Mouse (Mus musculus) thymus, postnatal 4 days (tissue): ENCODE data around the gene Crat.
A peak's percentile ranks its signal among the peaks of the same experiment; 100 is the strongest.

Experiments used
- DNase-seq: peaks from one replicate; pipeline ENCODE4 v3.0.0; 2021

The Crat gene

DNA sequence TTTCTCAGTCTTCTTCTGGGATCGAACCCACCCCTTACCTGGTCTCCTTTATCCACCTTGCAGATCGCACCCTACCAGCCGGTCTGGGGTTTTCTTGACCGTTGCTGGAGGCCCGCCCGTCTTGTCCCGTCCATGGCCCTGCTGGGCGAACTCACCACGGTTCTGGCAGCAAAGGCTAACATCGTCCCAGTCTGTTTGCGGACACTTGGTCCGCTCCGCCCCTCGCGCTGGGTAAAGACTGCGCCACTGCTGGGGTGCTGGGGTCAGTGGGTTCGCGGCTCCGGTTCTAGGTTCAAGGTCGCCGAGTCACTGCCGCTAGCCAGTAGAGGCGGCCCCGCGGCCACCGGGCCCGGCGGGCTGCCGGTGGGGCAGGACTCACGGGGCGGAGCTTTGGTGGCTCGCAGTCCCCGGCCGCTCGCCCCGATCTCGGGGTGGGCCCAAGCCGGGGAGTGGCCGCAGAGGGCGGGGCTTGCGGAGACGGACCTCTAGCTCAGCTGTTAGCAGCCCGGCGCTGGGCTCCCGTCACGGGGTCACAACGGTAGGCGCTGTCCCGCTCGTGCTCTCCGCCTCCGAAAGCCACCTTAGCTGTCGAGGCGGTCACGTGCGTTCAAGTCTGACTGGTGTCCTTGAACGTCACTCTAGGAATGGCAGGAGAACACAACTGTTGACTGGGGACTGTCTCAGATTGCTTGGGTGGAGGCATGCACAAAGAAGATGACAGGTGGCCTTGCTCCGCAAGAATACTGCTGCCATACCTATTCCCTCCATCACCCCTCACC, at the start of gene Crat:
Gene Crat (minus strand): TSS at position 657 of the 779 bp plus-strand sequence.
- peak; percentile 76 for DNase-seq

DNA sequence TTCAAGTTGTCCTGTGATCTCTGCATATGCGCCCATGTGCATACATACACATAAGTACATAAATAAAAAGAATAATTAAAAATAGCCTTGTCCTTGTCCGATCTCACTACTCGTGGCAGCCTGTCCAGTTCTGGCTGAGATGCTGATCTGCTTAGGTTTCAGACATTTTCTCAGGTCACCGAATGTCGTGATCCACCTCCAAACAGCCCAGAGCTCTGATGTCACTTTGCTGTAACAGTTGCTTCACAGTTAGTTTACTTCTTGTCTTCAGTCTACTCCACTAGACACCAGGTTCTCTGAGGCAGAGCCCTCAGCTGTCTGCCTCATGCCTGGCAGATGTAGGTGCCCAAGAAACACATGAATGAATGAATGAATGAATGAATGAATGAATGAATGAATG, 48.8 kb upstream of the Crat start:
- no peak for DNase-seq

DNA sequence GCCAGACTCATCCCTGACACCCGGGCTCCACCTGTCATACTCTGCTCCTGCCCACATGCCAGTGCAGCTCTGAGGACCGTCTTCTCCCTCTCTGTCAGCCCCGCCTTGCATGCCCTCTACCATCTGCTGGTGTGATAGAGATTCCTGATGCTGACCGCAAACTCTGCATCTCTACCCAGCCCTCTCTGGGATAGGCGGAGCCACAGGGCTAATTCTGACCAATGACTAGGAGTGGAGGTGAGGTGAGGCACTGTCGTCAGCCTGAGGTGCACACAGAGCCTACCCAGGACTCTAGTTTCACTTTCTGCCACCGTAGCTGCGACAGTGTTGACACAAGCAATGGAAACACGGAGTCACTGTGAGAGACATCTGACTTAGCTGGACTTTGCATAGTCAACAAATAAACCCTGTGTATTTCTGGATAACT, 48.3 kb upstream of the Crat start:
- peak; percentile 66 for DNase-seq

DNA sequence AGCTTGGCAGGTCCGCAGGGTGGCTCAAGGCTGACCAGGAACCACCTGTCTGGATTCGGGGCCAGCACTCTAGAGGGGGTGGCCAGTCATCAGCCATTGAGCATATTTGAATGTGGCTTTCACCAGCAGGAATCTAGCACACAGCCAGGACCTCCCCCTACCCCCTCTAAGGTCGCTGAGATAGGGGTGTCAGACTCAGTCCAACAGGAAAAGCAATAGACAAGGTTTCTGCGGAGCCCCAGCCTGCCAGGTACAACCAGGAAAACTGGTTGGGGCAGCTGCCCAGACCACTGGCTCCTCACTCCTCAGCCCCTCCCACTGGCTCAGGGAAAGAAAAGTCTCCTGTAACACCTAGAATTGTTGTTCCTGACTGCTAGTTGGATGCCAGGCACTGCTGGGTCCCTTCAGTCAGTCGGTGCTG, 47.7 kb upstream of the Crat start:
- DNase-seq = peak; percentile 15

DNA sequence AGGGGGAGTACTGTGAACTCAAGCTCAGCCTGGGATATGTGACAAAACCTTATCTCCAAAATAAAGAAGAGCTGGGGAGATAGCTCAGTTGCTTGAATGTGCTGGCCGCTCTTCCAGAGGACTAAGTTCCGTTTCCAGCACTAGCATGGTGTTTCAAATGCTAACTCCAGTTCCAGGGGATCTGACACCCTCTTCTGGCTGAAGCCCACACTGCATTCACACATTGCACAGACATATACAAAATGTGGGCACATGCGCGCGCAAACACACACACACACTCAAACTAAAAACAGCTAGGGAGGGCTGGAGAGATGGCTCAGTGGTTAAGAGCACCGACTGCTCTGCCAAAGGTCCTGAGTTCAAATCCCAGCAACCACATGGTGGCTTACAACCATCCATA, 43.6 kb upstream of the Crat start:
- no peak for DNase-seq

DNA sequence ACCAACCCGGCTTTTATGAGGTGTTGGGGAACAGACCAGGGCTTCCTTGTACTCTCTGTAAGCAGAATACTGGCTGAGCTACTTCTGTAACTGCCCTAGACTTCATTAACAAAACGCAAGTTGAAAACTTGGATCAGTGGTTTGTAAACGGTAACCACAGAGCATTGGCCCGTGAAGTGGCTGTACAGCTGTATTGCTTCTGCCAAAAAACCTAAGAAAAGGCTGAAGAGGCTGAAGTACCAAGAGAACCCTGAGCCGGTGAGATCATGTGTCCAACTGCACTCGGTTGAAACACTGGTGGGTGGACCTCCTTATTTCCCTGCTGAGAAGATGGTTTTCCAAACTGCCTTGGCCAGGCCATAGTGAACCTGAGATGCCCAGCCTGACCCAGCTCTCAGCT, 42.7 kb upstream of the Crat start:
- no peak for DNase-seq

DNA sequence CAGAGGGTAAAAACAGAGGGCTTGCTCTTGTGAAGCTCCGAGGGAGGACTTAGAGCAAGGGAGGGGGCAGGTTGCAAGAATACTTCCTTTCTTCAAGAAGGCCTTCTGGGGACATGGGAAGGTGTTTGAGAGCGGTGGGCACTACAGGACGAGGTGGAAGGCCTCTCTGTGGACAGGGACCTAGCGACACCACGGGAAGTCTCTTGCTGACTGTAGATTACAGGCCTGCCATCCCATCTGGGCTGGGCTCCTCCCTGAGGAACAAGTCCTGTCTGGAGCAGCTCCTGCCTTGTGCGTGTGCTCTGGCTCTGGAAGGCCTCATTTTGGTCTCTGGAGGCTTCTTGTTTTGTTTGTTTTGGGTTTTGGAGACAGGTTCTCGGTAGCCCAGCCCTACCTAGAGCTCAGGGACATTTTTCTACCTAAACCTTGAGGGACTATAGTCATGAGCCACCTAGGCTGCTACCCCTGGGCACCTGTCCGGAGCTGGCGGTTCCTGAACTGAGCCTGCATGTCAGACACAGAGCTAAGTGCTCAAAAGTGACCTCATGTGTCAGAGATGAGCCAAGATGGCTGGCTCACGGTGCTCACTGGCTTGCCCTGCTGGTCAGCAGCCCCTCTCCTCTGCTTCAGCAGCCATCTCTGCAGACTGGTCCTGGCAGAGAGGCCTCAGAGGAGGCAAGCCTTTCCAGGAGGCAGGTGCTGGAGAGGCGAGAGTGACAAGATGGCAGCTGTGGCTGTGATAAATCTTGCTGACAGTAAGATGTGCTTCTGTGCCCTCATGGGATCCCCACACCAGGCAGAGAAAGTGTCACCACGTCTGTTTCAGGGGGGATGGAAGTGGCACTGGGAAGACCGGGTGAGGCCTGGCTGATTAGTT, 40.7 kb upstream of the Crat start:
- DNase-seq = no peak

DNA sequence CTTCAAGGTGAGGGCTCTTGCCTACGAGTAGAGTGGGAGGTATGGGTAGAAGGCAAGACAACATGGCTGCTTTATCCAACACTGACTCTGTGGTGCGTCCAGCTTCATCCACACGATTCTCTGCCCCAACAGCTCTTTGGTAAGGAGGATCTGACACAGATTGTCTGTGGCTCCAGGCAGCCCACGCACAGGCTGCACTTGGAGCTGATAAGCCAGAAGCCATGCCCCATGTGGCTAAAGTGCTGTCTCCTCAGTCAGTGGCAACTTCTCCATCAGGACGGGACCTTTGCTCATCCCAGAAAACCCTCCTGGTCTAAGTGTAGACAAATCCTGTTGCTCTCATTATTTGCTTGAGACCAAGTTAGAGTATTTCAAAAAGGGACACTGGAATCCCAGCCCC, 39.0 kb upstream of the Crat start:
- no peak for DNase-seq

DNA sequence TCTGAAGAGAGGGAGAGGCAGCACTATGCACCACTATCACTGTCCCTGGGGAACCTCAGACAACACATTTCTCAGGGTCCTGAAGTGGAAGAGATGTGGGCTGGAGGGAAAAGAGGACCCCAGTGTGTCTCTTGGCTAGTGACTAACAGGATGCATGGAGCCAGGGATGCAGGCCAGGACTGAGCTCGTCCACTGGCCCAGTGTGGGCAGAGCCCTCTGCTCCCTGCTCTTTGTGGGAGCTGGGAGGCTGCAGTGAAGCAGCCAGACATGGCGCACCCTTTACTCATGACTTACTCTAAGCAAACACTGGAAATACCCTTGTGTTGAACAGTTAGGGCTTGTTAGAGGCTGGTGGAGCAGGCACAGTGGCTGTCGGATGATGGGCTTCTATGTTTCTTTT, 38.0 kb upstream of the Crat start:
- no peak for DNase-seq

DNA sequence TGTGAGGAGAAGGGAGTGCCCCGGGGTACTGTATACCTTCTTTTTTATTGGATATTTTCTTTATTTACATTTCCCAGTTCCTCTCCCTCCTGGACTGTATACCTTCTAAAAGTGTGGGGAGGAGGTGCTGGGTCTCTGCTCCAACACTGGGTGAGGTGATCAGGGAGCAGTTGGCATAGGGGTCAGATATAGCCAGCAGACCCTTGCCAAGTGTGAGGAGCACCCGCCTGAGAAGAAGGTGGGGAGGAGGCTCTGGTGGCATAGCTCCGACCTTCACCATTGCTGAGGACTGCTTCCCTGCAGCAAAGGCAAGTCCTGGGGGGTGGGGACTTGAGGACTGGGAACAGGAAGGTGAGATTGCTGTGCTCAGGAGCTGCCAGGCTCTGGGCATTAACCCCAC, 35.9 kb upstream of the Crat start:
- no peak for DNase-seq

DNA sequence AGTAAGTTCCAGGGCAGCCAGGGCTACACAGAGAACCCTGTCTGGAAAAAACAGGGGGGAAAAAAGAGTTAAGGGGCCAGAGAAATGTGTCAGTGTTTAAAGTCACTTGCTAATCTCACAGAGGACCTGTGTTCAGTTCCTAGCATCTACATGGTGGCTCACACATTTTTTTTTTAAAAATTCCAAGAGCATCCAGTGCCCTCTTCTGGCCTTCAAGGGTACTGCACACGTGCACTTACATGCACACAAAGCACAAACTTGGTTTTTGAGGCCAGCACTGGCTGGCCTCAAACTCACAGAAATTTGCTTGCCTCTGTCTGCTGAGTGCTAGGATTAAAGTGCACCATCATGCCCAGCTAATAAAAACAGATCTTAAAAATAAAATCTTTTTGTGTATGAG, 34.9 kb upstream of the Crat start:
- peak; percentile 55 for DNase-seq

DNA sequence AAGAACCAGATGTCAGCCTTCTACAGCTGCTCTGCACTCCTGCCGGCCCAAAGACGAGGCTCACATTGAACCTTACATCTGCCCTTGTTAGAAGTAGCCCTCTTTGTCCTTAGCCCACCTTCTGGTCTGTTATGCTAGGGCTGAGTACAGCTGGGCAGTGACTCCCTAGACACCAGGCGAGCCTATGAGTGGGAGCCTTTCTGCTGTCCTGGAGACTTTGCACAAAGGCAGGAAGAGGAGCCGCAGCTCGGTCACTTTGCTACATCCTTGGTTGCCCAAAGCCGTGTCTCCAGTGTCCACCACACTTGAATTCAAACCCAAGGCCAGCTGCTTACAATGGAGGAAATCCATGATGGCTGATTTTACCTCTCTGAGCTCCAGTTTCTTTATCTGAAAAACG, 32.8 kb upstream of the Crat start:
- no peak for DNase-seq

DNA sequence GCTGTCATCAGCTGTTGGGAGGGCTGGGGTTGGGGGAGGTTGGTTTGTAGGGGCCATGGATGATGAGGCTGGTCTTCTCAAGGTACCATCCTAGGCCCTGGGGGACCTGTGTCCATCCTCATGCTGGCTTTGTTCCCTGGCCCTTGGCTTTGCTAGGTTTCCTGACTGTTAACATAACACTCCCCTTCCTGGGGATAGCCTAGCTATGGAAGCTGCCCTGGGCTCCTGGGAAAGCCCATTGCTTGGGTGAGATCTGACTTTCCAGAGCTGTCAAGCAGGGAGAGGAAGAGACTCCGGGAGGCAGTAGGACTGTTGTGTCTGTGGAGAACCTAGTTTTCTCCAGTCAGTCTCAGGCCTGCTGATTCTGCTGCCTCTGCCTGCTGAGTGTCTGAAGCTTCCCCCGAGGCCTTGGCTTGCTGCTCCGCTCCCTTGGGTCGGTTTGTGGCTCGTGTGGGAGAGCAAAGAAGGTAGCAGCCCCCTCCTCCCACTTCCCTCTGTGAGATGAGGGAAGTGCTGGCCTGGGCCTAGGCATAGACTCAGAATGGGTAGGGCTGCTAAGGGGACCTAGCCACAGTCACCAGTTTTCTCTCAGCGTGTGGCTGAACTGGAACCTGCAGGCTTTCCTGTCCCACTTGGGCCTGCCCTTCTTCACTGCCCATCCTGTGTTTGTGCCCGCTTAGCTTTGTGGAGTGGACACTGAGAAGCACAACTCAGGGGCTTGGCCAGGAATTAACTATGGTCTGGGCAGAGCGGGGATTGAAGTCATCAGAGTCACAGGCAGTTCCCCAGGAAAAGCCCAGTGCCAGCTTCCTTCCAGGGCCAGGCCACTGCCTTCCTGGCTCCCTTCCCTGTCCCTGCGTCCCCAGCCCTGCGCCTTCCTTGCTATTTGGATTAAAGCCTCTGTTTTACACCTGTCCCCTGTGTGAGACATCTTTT, 31.5 kb upstream of the Crat start:
- DNase-seq = no peak

DNA sequence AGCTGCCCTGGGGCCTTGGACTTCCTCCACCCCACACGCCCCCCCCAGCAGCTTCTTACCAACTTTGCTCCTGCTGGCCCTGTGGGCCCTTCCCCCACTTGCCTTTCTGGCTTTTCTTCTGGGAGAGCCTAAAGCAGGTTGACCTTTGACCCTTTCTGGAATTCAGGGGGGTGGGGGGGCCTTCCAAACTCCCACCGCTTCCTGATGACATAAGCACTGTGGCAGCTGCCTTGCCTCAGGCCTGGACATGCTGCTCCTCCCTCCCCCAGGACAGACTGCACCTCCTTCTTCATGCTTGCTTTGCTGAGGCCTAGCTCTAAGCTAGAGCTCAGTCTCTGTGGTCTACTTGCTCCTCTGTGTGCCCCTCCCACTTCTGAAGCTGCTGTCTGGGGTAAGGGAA, 29.7 kb upstream of the Crat start:
- no peak for DNase-seq

DNA sequence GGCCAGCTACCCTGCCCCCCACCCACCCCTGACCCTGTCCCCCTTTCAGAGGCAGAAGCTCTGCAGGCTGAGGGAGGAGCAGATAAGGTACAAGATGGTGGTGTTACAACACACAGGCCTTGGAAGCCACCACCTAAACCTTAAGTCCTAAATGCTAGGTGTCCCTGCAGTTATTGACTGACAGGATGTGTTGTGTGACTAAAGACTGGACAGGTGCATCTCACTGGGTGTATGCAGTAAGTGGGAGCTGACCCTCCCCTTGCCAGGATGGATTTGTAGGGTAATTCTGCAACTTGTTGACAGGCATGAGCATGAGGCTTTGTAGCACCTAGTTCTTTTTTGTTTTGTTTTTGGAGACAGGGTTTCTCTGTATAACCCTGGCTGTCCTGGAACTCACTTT, 28.8 kb upstream of the Crat start:
- no peak for DNase-seq

DNA sequence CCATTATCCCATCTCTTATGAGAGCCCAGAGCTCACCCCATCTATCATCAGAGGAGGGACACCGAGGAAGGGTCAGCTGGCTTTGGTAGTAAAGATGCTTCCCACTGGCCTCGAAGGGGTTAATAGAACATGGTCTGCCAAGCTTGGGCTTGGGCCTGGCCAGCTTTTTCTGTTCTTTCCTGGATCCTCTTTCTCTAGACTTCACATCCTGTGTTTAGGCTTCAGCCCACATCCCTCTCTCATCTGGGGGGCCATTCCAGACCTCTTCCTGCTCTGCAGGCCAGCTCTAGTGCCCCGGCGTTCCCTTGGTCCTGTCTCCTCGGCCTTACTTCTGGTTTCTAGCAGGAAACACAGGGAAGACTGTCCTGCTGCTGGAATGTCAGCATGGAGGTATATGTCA, 28.4 kb upstream of the Crat start:
- DNase-seq = no peak

DNA sequence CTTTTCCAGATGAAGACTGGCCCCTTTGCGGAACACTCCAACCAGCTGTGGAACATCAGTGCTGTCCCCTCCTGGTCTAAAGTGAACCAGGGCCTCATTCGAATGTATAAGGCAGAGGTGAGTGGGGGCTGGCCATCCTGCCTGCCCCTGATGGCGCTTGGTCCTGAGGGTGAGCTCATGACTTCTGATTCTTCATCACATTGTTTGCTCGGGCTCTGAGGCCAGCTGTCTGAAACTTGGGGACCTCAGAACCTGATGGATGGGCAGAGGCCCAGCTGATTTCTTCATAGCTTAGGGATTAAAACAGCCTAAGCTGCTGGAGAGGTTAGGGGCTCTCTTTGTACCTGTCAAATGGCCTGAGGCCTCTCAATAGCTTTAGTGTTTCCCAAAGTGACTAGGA, 27.7 kb upstream of the Crat start:
- no peak for DNase-seq

DNA sequence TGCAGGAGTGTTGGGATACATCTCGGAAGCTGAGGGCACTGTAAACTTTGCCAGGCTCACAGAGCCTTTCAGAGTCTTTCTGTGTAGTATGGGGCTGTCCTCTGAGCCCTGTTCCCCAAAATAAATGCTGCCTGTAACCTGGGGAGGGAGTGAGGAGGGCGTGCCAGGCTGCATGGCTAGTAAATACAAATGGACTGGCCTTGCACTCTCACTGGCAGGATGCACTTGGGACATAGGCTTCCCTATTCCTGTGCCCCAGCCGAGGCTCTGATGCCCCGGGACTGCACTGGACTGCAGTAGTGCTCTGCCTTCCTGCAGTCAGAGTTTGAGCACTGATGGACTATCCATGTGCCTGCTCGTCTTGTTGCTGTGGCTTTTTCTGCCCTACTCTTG, 26.9 kb upstream of the Crat start:
- no peak for DNase-seq

DNA sequence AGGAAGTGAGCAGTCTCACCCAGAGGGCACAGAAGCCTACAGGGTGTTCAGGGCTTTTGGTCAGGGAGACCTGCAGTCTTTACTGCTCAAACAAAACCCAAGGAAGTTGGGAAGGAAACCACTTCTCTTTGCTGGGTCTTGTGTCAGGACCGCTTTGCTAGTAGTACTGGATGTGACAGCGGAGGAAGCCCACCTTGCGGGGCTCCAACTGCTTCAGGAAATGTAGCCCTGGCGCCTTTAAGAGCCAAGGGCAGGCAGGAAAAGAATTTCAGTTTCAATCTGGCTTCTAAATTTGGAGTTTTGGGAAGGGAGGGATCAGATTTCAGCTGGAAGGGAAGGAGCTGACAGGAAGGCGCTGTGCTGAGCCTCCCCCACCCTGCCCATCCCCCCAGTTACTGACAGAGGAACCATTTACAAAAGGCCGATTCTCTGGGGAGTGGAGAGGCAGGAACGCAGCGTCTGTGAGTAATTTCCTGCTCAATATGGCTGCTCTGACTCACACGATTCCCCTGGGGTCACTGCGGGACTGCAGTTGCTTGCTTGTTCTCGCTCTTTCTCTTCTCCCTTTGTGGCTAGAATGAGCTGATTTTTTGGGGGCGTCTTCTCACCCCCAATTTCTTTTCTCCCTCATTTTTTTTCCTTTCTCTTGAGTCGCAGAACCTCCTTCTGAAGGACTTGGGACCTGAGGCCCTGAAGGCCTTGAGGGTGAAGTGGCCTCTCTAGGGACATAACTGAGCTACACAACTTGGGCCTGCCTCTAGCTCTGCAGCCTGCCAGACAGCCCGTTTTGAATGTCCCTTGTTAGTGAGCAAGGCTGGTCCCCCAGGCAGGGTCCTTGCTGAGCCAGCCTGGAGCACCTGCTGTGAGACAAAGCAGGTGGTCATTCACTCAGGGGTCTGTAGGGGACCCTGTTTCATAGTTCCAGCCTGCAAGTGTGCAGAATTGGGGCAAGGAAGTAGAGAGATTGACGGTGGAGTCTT, 26.2 kb upstream of the Crat start:
- DNase-seq = peak; percentile 53

DNA sequence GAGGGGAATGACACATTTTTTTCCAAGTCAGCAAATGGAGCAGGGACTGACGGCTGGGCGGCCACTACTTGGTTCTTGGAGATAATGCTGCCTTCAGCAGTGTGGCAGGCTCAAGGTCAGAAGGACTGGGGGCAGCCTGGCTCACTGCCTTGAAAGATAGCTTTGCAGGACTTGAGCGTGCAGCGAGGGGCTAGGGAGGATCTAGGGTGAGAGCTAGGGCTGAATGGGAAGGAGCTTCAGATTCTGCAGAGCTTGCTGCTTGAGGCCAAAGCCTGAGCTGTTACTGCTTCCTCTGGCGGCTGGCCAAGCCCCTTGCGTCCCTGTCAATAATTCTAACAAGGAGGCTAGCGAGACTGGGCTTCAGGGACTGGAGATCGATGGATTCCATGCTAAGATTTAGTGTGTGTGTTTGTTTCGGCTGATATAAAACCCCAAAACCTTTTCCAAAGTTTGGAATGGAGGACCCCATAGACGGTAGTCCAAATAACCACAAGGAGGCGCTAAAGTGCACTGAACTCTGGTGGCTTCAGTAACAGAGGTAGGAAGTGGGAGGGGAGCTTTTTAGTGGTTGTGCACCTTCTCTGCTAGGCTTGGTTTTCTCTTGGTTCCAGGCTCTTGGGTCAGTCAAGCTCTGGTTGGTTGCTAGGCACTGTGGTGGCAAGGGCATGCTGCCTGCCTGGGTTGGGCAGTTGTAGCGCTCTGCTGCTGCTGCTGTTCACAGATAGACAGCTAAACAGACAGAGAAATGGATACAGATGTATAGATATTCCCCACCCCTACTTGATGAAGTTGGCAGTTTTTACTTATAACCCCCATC, 25.3 kb upstream of the Crat start:
- peak; percentile 69 for DNase-seq

DNA sequence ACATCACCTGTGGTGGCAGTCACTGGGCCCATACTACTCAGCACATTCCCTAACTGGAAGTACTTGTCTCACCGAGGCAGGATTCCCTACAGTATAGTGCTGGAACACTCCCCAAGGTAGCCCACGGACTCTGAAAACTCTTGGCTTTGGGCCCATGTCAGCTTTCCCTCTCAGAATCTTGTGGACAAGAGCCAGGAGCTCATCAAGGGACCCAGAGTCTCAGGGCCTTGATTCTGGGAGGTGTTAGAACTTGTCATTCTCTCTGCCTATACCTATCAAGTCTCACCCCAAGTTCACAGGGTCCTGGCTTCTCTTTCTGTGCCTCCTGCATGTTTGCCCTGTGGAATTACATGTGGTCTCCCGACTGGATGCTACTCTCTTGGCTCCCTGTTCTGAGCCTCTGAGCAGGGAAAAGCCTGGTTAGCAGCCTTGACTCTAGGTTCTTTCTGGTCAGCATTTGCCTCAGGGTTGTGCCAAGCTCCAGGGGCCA, 24.6 kb upstream of the Crat start:
- no peak for DNase-seq
